Mouse (Mus musculus) ES-E14 (cell line): ENCODE data around the gene Galns. TPM values are rescaled to one million over a fixed set of nuclear protein-coding genes. Genes with fewer than 3 reads are reported as not detected.

Source experiments
- DNase-seq: peaks from one replicate; pipeline ENCODE4 v3.0.0-alpha.2; 2013; ENCODE audit warnings: low read depth, low spot score
- H3K27ac ChIP-seq: 2 replicates; pipeline ENCODE4 v1.5.1; 2012; ENCODE audit warnings: low read depth, mild to moderate bottlenecking, low read length, moderate library complexity, mixed read lengths; ENCODE audit not compliant: poor library complexity, insufficient read depth, severe bottlenecking
- H3K36me3 ChIP-seq: 2 replicates; pipeline ENCODE4 v1.6.1; 2012; ENCODE audit warnings: mild to moderate bottlenecking, low read length, moderate library complexity, mixed read lengths; ENCODE audit not compliant: control insufficient read depth, poor library complexity, insufficient read depth, severe bottlenecking
- H3K4me1 ChIP-seq, 2 experiments: fragments of 150-350 bp in 1 of 2; sonication (generic) in 1 of 2; 2 replicates each; pipeline ENCODE4 v1.6.1; 2012; ENCODE audit warnings: low read length in 2 of 2, mild to moderate bottlenecking in 1 of 2, mixed read lengths in 1 of 2; ENCODE audit not compliant: control insufficient read depth in 2 of 2, insufficient read depth in 2 of 2, poor library complexity in 1 of 2
- H3K4me3 ChIP-seq, 2 experiments: fragments of 150-350 bp in 1 of 2; sonication (generic) in 1 of 2; 2 replicates each; pipeline ENCODE4 v1.5.1; 2012; ENCODE audit warnings: low read length in 2 of 2, low read depth in 1 of 2, mild to moderate bottlenecking in 1 of 2, mixed read lengths in 1 of 2; ENCODE audit not compliant: insufficient read depth in 1 of 2, poor library complexity in 1 of 2, severe bottlenecking in 1 of 2
- H3K9ac ChIP-seq: 2 replicates; pipeline ENCODE4 v1.6.1; 2012; ENCODE audit warnings: low read depth, mild to moderate bottlenecking, low read length, mixed read lengths; ENCODE audit not compliant: poor library complexity, insufficient read depth, severe bottlenecking
- H3K9me3 ChIP-seq: fragments of 150-350 bp; sonication (generic); 2 replicates; pipeline ENCODE4 v1.6.1; 2012; ENCODE audit warnings: low read depth, mild to moderate bottlenecking, low read length; ENCODE audit not compliant: control insufficient read depth, insufficient read depth
- CHD2 ChIP-seq: IDR thresholded peaks from 2 replicates; pipeline ENCODE4 v1.6.1; 2014; ENCODE audit warnings: mild to moderate bottlenecking, low read depth, low read length, inconsistent platforms
- HCFC1 ChIP-seq: IDR thresholded peaks from 2 replicates; pipeline ENCODE4 v1.6.1; 2012; ENCODE audit warnings: low read length, inconsistent platforms, borderline replicate concordance; ENCODE audit not compliant: insufficient read depth
- MAFK ChIP-seq: IDR thresholded peaks from 2 replicates; pipeline ENCODE4 v1.6.1; 2014; ENCODE audit warnings: mild to moderate bottlenecking, low read depth, low read length, inconsistent platforms; ENCODE audit not compliant: insufficient read depth
- ZC3H11A ChIP-seq: IDR thresholded peaks from 2 replicates; pipeline ENCODE4 v1.6.1; 2012; ENCODE audit warnings: low read depth, mild to moderate bottlenecking, inconsistent platforms, low read length, borderline replicate concordance
- ZNF384 ChIP-seq: IDR thresholded peaks from 2 replicates; pipeline ENCODE4 v1.6.1; 2012; ENCODE audit warnings: low read depth, low read length, inconsistent platforms
- in situ Hi-C, 2 experiments: fragments of 600-800 bp; cut with MboI; formaldehyde crosslinking; loops; one replicate each; pipeline ENCODE4 v1.15.1; 2025; ENCODE audit warnings: low sequenced_read_pairs in 2 of 2, inconsistent platforms in 1 of 2; ENCODE audit not compliant: unreplicated experiment in 2 of 2
- total RNA-seq: library from RNA; depleted of rRNA; stranded (reverse); fragments of 300-350 nt; gene quantifications from 2 replicates; pipeline ENCODE4 v1.2.3, GENCODE M21; 2012

Gene Galns
- total RNA-seq, 1 experiment, result 9.2 TPM

DNA sequence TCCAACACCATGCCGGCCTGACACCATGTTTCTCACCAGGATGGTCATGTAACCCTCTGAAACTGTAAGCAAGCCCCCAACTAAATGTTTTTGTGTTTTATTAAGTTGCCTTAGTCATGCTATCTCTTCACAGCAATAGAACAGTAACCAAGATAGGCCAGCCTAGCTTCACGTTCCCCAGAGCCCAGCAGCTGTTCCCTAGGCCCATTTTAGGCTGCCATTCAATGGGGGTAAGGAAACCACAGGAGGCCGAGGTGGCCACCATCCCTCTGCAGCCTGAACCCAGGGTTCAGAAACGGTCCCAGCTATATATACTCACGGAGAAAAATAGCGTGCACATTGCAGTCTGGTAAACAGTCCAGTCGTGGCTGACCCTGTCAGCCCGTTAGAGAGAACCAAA is 67.1 kb downstream of the Galns start:
- in situ Hi-C loops, result no loop called here
- no peak overlapping the region for H3K9ac ChIP-seq
- H3K4me3 ChIP-seq, result no peak overlapping the region
- H3K4me1 ChIP-seq, result peaks cover 6 to 37% of the 10 kb centered on the region in 2 experiments; a peak in 3 of 4 replicates
- H3K9me3 ChIP-seq, result no peaks in the 10 kb centered on the region
- peaks cover 6% of the 10 kb centered on the region; the same call in 1 of the 2 replicates for H3K36me3 ChIP-seq
- DNase-seq, result no peak
- H3K27ac ChIP-seq, result no peak overlapping the region
- no peak for TF ChIP-seq ZNF384
- no peak for TF ChIP-seq HCFC1
- no peak for TF ChIP-seq MAFK
- TF ChIP-seq CHD2, result no peak
- TF ChIP-seq ZC3H11A, result no peak

DNA sequence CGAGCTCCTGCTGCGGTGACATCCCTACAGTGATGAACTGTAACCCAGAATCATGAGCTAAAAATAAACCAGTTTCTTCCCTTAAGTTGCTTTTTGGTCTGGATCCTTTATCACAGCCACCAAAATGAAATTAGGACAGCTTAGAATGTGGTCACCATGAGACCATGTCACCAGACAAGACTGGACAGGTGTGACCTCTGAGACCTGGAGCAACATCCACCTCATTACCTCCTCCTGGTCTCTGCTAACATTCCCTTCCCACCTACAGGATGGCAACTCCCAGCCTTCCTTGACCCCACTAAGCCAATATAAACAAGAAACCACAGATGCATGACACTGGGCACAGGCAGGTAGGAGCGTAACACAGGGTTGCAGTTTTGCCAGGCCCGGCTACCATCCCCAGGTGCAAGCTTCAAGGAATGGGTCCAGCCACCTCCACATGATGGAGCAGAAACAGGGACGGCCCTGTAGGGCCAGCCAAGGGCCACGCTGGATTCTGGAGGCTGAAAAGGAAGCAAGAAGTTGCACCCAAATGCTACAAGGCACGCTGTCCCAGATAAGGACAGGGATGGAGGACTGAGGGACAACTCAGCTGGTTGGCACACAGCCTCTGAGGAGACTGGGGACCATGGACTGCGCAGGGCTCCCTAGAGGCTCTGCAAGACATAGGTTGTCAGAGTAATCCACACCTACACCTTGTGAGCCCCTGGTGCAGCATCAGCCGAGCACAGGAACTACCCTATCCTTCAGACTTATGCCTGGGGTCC is 72.8 kb downstream of the Galns start:
- 0 out of 2 replicates have a peak overlapping the region, but pooled peaks have one; percentile 13 for H3K27ac ChIP-seq

DNA sequence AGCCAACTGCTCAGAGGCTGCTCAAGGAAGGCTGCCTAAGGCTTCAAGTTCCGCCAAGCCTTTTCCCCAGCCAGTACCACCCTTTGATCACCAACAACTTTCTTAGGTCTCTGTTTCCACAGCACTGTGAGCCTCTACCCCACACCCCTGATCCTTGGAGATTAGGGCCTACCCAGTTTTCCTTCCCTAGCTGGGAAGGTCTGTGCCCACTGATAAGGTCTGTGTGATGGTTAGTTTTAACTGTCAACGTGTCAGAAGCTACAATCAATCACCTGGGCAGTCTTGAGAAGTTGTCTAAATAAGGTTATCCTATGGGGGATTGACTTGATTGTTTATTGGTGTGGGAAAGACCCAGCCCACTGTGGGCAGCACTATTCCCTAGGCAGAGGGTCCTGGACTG is 73.5 kb downstream of the Galns start:
- no peak overlapping the region for H3K9ac ChIP-seq
- H3K9me3 ChIP-seq, result no peaks in the 10 kb centered on the region
- peaks cover 5% of the 10 kb centered on the region; the same call in 1 of the 2 replicates for H3K36me3 ChIP-seq
- no peak for DNase-seq
- H3K4me1 ChIP-seq, result peaks cover 2 to 20% of the 10 kb centered on the region in 2 experiments; a peak in 1 of 4 replicates
- TF ChIP-seq HCFC1, result no peak
- TF ChIP-seq CHD2, result no peak
- no peak for TF ChIP-seq MAFK
- no peak for TF ChIP-seq ZNF384
- TF ChIP-seq ZC3H11A, result no peak
- in situ Hi-C loops, result no loop called here
- H3K27ac ChIP-seq, result 0 out of 2 replicates have a peak overlapping the region, but pooled peaks have one; percentile 13
- no peak overlapping the region for H3K4me3 ChIP-seq

More for the DNA sequence above, 72.8 kb downstream of the Galns start:
- DNase-seq, result no peak
- Histone ChIP-seq H3K4me3 (no peak overlapping the region), H3K36me3 (peaks cover 5% of the 10 kb centered on the region; the same call in 1 of the 2 replicates), H3K4me1 (peaks cover 2 to 20% of the 10 kb centered on the region in 2 experiments; a peak in 1 of 4 replicates), H3K9ac (no peak overlapping the region), H3K9me3 (no peaks in the 10 kb centered on the region)
- TF ChIP-seq ZNF384, result no peak
- TF ChIP-seq ZC3H11A, result no peak
- no peak for TF ChIP-seq HCFC1
- no peak for TF ChIP-seq MAFK
- no peak for TF ChIP-seq CHD2
- in situ Hi-C loops, result no loop called here

DNA sequence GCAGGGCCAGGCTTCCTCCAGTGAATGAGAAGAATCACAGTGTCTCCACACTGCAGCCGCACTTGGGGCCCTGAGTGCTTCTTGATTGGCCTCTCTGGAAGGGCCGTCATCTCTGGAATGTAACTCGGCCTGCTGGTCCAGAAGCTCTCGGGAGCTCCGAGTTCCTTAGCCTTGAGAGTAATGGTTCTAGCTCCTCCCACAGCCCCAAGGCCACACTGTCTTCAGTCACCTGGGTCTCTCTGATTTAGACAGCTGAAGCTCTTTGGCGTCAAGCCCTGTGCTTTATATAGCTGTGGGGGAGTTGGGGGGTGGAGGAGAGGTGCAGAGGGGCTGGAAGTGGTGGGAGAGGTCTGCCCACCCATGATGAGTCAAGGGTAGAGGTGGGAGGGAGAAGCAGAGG is 74.2 kb downstream of the Galns start:
- Histone ChIP-seq H3K9ac (no peak overlapping the region), H3K4me3 (no peak overlapping the region), H3K36me3 (peaks cover 5% of the 10 kb centered on the region; the same call in 1 of the 2 replicates), H3K9me3 (no peaks in the 10 kb centered on the region), H3K27ac (no peak overlapping the region; the same call in 1 of the 2 replicates), H3K4me1 (peaks cover 2 to 18% of the 10 kb centered on the region in 2 experiments; a peak in 2 of 4 replicates)
- no peak for TF ChIP-seq HCFC1
- TF ChIP-seq CHD2, result no peak
- TF ChIP-seq ZNF384, result no peak
- no peak for TF ChIP-seq ZC3H11A
- no peak for TF ChIP-seq MAFK
- in situ Hi-C loops, result no loop called here
- no peak for DNase-seq
